In genomic region chr12:95384248-95384964, GRCm38 (mm10) we compare ENCODE assay signal across 20 mouse cellular contexts.
DNase-seq lines count a peak whose midpoint lies in the region; ATAC-seq and TF ChIP-seq lines count a peak whose summit lies in the region.
"Had no signal": no experiment of that assay in that cellular context is flagged by ENCODE, and none has a peak within 500 bp of the region (broad histone marks: within the 10 kb centered on the region; RNA-seq: fewer than 3 reads in every experiment).

No protein-coding gene starts in this region.

- WGBS in kidney, embryonic 16.5 days = 22% methylated on average over 3 of the region's 3 CpGs
- 21% methylated on average over 3 of the region's 3 CpGs for WGBS in intestine, embryonic 15.5 days
- 34% methylated on average over 3 of the region's 3 CpGs for WGBS in stomach, postnatal 0 days

- H3K27me3 ChIP-seq in kidney, embryonic 16.5 days (ENCODE audit: insufficient read depth, low read length) = no peaks in the 10 kb centered on the region
- H3K27me3 ChIP-seq in intestine, embryonic 15.5 days (replicated peaks) = no peaks in the 10 kb centered on the region
- no peaks in the 10 kb centered on the region for H3K27me3 ChIP-seq in stomach, postnatal 0 days (ENCODE audit: control insufficient read depth, insufficient read depth, low read length)
- H3K27me3 ChIP-seq: embryonic facial prominence, embryonic 13.5 days; hindbrain, embryonic 12.5 days; liver, embryonic 13.5 days; megakaryocyte, embryonic 14.5 days; neural tube, embryonic 13.5 days had no signal

- TF ChIP-seq EP300 in stomach, postnatal 0 days (optimal IDR thresholded peaks at IDR 0.05) = no peak

- no peaks in the 10 kb centered on the region for H3K4me1 ChIP-seq in kidney, embryonic 16.5 days (ENCODE audit: insufficient read depth, low read length)
- no peaks in the 10 kb centered on the region for H3K4me1 ChIP-seq in intestine, embryonic 15.5 days (replicated peaks)
- H3K4me1 ChIP-seq in stomach, postnatal 0 days (replicated peaks; ENCODE audit: control insufficient read depth, insufficient read depth) = no peaks in the 10 kb centered on the region
- H3K4me1 ChIP-seq: embryonic facial prominence, embryonic 13.5 days; hindbrain, embryonic 12.5 days; liver, embryonic 13.5 days; megakaryocyte, embryonic 14.5 days; neural tube, embryonic 13.5 days had no signal

- H3K9ac ChIP-seq in kidney, embryonic 16.5 days (replicated peaks; ENCODE audit: low read length) = no peak overlapping the region
- no peak overlapping the region for H3K9ac ChIP-seq in intestine, embryonic 15.5 days
- no peak overlapping the region for H3K9ac ChIP-seq in stomach, postnatal 0 days (ENCODE audit: low read length)
- H3K9ac ChIP-seq: embryonic facial prominence, embryonic 13.5 days; hindbrain, embryonic 12.5 days; liver, embryonic 13.5 days; neural tube, embryonic 13.5 days had no signal

- H3K4me3 ChIP-seq in kidney, embryonic 16.5 days (ENCODE audit: low read length) = no peak overlapping the region
- no peak overlapping the region for H3K4me3 ChIP-seq in intestine, embryonic 15.5 days (replicated peaks)
- H3K4me3 ChIP-seq in stomach, postnatal 0 days (ENCODE audit: low read depth, low read length) = no peak overlapping the region
- H3K4me3 ChIP-seq: embryonic facial prominence, embryonic 13.5 days; hindbrain, embryonic 12.5 days; layer of hippocampus, adult 2 months; liver, embryonic 13.5 days; megakaryocyte, embryonic 14.5 days; neural tube, embryonic 13.5 days had no signal

- H3K27ac ChIP-seq in kidney, embryonic 16.5 days (ENCODE audit: low read length) = no peak overlapping the region
- H3K27ac ChIP-seq in intestine, embryonic 15.5 days = no peak overlapping the region
- H3K27ac ChIP-seq in stomach, postnatal 0 days (replicated peaks) = no peak overlapping the region
- H3K27ac ChIP-seq: embryonic facial prominence, embryonic 13.5 days; hindbrain, embryonic 12.5 days; layer of hippocampus, adult 2 months; liver, embryonic 13.5 days; neural tube, embryonic 13.5 days had no signal

- no peaks in the 10 kb centered on the region for H3K9me3 ChIP-seq in kidney, embryonic 16.5 days (ENCODE audit: low read length)
- no peaks in the 10 kb centered on the region for H3K9me3 ChIP-seq in intestine, embryonic 15.5 days
- H3K9me3 ChIP-seq in stomach, postnatal 0 days (ENCODE audit: control insufficient read depth, low read length) = no peaks in the 10 kb centered on the region
- H3K9me3 ChIP-seq: embryonic facial prominence, embryonic 13.5 days; hindbrain, embryonic 12.5 days; liver, embryonic 13.5 days; megakaryocyte, embryonic 14.5 days; neural tube, embryonic 13.5 days had no signal

- no peak for TF ChIP-seq CTCF in stomach, postnatal 0 days (IDR thresholded peaks at IDR 0.05; ENCODE audit: low read depth)

- no peaks in the 10 kb centered on the region for H3K36me3 ChIP-seq in kidney, embryonic 16.5 days (ENCODE audit: insufficient read depth, low read length)
- no peaks in the 10 kb centered on the region for H3K36me3 ChIP-seq in intestine, embryonic 15.5 days
- H3K36me3 ChIP-seq in stomach, postnatal 0 days (ENCODE audit: control insufficient read depth, insufficient read depth, low read length) = no peaks in the 10 kb centered on the region
- H3K36me3 ChIP-seq: embryonic facial prominence, embryonic 13.5 days; hindbrain, embryonic 12.5 days; liver, embryonic 13.5 days; neural tube, embryonic 13.5 days had no signal

- ATAC-seq in kidney, embryonic 16.5 days (ENCODE audit: low FRiP score, low TSS enrichment) = peak; percentile 59; the same call in 1 of the 2 replicates
- ATAC-seq in intestine, embryonic 15.5 days = peak; percentile 93
- ATAC-seq in stomach, postnatal 0 days (ENCODE audit: low FRiP score, low TSS enrichment) = no peak
- ATAC-seq: lung, postnatal 0 days had no signal

- DNase-seq in kidney, postnatal 4 days = no peak
- DNase-seq in embryo, embryonic 10 days (ENCODE audit: low spot score) = peak; percentile 73
- peak; percentile 74 for DNase-seq in mesoderm, embryonic 11.5 days (ENCODE audit: low read depth, low spot score)
- no peak for DNase-seq in right cerebral cortex, adult 2 months (ENCODE audit: low spot score in 2 of 2)
- DNase-seq in retina, postnatal 1 day = no peak
- DNase-seq in stomach, postnatal 0 days (ENCODE audit: low spot score) = no peak
- DNase-seq: B cell, adult 2 months; cerebellum, postnatal 14 days; gastrocnemius, postnatal 10 days; kidney, adult 18-20 months; liver, embryonic 13.5 days; thymus, postnatal 4 days had no signal

- H3K4me2 ChIP-seq in kidney, embryonic 16.5 days (replicated peaks; ENCODE audit: low read depth, low read length) = no peak overlapping the region
- H3K4me2 ChIP-seq in intestine, embryonic 15.5 days (replicated peaks) = no peak overlapping the region
- no peak overlapping the region for H3K4me2 ChIP-seq in stomach, postnatal 0 days (replicated peaks; ENCODE audit: low read depth)
- H3K4me2 ChIP-seq: embryonic facial prominence, embryonic 13.5 days; hindbrain, embryonic 12.5 days; liver, embryonic 13.5 days; neural tube, embryonic 13.5 days had no signal

Comparison
In these comparisons a context has a peak if more than half of its experiments do, and no peak if none do; other contexts are left out.
1. DNase-seq: peak in embryo, embryonic 10 days (single experiment) and mesoderm, embryonic 11.5 days (single experiment); none in kidney, postnatal 4 days (0 of 2), right cerebral cortex, adult 2 months (0 of 2), retina, postnatal 1 day (single experiment) and stomach, postnatal 0 days (single experiment).